Mouse (Mus musculus) layer of hippocampus, postnatal 25 days (tissue): Measurements from ENCODE around the gene Shc4. TPM values are rescaled to one million over a fixed set of nuclear protein-coding genes. Genes with fewer than 3 reads are reported as not detected.

Source experiments
- DNase-seq, 2 experiments: peaks; one replicate each; pipeline ENCODE4 v3.0.0; 2022; ENCODE audit warnings: mixed read lengths in 2 of 2, low spot score in 1 of 2; ENCODE audit errors: extremely low spot score in 1 of 2
- total RNA-seq, 2 experiments: library from RNA; stranded (reverse); gene quantifications; 2 replicates each; pipeline ENCODE4 v1.2.3; 2021

The Shc4 gene
- total RNA-seq, 2 experiments from 2014 or later = 4.3 to 4.5 TPM

GRCm38 (mm10) chr2:125650038-125650437 lies 73.9 kb downstream of the Shc4 start:
- DNase-seq = no peak

GRCm38 (mm10) chr2:125644912-125645311 lies 79.0 kb downstream of the Shc4 start:
- no peak for DNase-seq

DNA sequence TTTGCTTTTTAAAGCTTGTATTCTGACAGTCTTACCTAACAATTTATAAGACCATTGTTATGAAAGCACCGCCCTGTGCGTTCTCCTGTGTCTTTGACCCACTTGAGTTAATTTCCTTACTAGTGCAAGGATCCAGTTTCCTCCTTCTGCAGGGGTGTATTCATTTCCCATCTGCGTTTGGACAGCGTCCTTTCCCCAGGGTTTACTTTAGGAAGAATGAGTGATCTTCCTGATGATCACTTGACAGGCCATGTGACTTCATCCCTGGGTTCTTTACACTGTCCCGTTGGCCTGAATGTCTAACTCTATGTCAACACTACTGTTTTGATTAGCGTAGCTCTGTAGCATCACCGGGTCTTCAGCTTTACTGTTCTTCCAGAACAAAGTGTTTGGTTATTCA lies 86.6 kb downstream of the Shc4 start:
- DNase-seq = no peak

DNA sequence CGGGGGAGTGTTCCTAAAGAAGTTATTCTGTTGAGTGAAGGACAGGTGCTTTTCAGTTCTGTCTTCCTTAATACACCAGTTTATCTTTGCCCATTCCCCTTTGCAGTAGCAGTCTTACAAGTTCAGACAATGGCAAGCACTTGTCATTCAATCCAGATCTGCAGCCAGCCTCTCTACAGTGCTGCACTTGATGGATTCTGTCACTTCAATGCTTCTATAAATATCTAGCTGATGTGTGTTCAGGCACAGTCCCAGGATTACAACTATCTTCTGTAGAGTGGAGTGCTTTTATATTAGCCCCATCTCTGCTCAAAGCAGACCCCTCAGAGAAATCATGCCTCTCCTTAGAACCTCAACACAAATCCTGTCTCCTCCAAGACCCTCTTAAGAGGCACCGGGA lies 93.9 kb downstream of the Shc4 start:
- no peak for DNase-seq

DNA sequence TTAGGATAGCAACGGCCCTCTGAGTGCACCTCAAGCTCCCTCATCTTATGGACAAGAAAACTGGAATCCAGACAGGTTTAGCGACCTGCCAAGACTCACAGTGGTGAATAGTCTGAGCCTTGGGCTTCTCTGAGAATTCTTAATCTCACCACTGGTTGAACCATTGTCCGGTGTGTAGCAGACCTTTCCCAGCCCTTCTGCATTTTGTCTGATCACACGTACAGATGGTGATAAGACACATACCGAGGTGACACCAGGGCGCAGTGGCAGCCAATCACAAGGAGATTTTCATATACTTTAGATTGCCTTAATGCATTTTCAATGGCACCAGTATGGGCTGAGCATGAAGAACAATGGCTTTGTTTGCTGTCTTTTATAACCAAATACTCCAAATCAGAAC lies 95.5 kb downstream of the Shc4 start:
- no peak for DNase-seq

DNA sequence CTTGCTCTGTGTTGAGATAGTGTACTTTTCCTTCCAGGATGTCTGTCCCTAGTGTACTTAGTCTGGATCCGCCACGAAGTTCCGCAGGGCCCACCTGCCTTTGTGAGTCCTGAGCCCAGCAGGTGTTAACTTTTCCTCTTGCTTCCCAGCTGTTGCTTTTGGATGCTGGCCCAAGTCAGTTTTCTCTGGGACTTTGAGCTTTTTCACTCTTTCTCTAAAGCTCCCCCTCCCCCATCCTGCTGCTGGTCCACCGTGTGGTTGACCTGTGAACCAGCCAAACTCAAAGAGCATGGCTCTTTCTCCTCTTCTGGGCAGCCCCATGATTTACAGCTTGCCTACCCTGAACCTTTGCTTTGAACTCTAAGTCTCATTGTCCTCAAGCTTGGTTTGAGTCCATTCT lies 97.4 kb downstream of the Shc4 start:
- DNase-seq = no peak

DNA sequence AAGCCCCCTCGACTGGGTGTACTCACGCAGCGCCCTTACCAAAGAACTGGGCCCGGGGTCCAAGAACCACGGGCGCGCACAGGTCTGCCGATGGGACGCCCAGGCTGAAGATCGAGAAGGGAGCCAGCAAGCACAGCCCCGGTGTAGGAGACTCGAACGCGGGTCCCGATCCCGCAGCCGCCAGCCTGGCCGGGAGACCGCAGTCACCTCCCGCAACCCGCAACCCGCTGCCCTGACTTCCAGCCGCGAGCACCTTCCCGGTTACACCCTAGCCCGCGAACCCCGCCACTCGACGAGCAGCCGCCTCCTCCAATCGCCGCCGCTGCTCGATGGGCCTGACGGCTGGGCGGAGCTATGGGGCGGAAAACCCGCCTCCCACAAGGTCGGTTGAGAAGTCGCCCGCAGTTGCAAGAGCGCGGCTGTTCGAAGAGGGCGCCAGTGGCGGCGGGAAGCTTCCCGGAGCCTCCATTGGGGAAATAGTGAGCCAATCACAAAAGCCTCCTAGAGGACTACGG lies 99.1 kb downstream of the Shc4 start, which contains the start of gene Cep152:
Cep152 (minus strand) TSS at position 277 of the 515 bp plus-strand sequence.
- peak; percentile 87 to 88 for DNase-seq

- no peak for DNase-seq
Measured at GRCm38 (mm10) chr2:125624127-125624685, 99.7 kb downstream of the Shc4 start.

- DNase-seq = no peak
Measured at GRCm38 (mm10) chr2:125623211-125623610, 100.7 kb downstream of the Shc4 start.

GRCm38 (mm10) chr2:125620213-125620907 lies 103.6 kb downstream of the Shc4 start:
- no peak for DNase-seq

DNA sequence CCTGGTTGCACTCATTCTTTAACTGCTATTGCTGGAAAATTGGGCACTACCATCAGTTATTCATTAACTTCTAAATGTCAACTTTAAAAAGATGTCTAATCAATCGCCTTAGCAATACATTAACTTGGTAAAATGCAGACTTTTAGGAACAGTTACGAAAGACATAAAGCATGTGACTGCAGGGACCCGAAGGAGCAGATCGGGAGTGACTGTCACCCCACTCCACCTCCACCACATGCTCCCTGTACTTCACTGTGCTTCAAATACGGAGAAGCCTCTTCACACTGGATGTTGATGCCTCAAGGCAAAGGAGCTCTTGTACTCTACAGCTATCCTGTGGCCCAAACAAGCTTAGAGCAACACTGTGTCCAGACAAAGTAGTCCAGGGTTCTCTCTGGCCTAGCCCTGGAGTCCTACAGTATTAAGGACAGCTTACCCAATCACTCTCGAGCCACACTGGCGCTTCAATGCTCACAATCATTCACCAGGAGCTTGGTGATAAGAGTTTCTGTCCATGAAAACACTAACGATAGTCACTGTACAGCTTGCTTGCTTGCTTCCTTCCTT lies 108.0 kb downstream of the Shc4 start:
- no peak for DNase-seq

DNA sequence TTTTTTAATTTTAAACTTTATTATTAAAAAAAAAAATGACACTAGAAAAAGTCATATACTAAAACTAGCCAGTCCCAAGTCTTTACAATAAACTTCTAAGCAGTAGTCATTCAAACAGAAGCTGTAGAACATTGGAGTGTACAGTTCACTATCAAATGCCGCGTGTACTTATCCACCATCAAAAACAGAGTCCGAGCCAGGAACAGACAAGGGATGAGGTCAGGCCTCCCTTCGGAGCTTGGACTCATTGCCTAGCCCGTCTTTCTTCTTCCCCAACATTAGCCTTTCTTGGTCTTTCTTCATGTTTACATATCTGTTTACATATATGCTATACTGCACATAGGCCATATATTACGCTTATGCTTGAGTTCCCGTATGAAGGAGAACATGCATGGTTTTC lies 108.5 kb downstream of the Shc4 start:
- no peak for DNase-seq

DNA sequence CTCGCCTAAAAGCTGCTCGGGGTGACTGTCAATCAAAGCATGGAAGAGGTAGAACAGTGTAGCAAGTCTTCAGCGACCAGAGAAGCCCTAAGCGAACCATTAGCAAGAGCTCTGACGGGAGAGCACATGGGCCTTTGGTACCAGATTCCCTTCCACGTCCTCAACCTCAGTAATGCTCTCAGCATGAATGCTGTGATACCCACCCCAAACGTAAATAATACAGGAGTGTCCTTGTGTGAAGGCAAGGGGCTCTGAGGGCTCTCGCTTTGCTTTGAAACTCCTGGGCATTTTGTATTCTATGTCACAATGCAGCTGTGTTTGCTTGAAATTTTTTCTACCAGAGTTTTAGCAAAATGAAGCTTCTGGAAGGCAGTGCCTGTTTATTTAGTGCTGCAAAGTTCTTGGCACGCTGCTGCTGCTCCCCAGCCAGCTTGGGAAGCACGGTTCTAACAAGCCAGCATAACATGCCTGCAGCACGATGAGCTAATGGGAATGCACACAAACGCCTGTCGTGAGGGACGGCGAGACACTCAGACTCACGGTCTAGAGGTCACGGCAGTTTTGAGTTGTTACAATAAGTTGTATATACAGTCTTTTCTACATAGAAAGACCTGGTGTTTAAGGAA lies 117.6 kb downstream of the Shc4 start:
- peak in 1 of 2 experiments; percentile 42 for DNase-seq

DNA sequence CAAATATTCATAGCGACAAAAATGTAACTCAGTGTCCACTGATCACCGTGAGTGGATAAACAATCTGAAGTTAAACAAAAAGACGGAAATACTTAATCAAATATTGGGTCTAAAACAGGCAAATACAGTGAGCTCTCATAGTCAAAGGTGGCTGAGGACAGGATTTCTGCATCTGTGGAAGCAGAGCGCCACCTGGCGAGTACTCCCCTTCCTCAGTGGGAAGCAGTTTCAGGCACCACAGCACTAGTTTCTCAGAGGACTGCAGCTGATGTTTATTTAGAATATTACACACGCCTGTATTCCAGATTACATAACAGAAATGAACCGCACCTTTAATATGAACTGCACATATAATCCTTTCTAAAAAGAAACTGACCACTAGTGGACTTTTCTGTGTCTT lies 119.3 kb downstream of the Shc4 start:
- peak in 1 of 2 experiments; percentile 64 for DNase-seq

GRCm38 (mm10) chr2:125602970-125603369 lies 121.0 kb downstream of the Shc4 start:
- no peak for DNase-seq

GRCm38 (mm10) chr2:125598958-125599357 lies 125.0 kb downstream of the Shc4 start:
- DNase-seq = no peak

GRCm38 (mm10) chr2:125598251-125598650 lies 125.7 kb downstream of the Shc4 start:
- no peak for DNase-seq

GRCm38 (mm10) chr2:125594786-125595185 lies 129.2 kb downstream of the Shc4 start:
- no peak for DNase-seq

- DNase-seq = no peak
Measured at GRCm38 (mm10) chr2:125594072-125594471, 129.9 kb downstream of the Shc4 start.

DNA sequence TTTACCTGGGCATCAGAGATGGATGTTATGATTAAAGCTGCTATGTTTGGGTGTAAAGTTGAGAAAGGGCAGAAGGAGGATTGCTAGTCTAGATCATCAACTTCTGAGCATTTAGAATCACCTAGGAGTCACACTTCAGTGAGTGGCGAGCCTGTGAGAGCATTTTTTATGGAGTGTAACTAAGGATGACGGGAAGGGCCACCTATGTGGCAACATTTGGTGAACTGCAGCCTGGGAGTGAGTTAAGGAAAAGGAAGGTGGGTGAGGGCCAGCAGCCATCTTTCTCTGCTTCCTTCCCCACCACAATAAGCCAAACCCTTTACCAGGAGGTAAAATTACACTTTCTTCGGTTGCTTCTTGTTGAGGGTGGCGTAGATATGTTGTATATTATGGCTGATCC lies 132.1 kb downstream of the Shc4 start:
- DNase-seq = no peak

DNA sequence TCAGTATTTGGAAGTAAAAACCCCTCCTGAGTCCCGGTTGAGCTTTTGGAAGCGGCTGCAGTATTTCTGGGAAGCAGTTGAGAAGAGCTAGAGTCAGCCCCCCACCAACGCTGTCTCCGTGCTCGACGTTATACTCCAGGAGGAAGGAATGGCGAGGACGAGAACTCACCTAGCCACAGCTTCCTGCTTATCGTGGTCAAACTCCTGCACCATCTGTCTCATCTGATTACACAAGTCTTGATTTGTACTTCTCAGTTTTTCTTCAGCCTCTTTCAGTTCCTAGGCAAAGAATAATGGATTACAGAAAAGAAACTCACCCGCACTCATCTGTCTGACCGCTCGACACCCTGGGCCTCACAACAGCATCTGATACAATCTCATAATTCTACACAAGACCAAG lies 134.7 kb downstream of the Shc4 start:
- no peak for DNase-seq
